In genomic region chr2:130750449-130750848, GRCm38 (mm10) we compare ENCODE assay signal across 10 mouse cellular contexts. TPM values are rescaled to one million over a fixed set of nuclear protein-coding genes. Genes with fewer than 3 reads are reported as not detected.
DNase-seq lines count a peak whose midpoint lies in the region; ATAC-seq and TF ChIP-seq lines count a peak whose summit lies in the region.
"Had no signal": no experiment of that assay in that cellular context is flagged by ENCODE, and none has a peak within 500 bp of the region (broad histone marks: within the 10 kb centered on the region; RNA-seq: fewer than 3 reads in every experiment).

No protein-coding gene starts in this region.

- peak; percentile 15 for DNase-seq in lung, postnatal 36 days
- no peak for DNase-seq in lung, postnatal 0 days (ENCODE audit: low spot score)
- DNase-seq in ZHBTc4 (ENCODE audit: low read depth, low spot score) = peak; percentile 87
- DNase-seq in liver, embryonic 13.5 days = peak; percentile 49
- DNase-seq in heart, adult 11 months = no peak
- DNase-seq in gastrocnemius, adult 2 months = no peak
- DNase-seq: gastrocnemius, postnatal 36 days had no signal

- no peaks in the 10 kb centered on the region for H3K9me3 ChIP-seq in lung, postnatal 0 days (ENCODE audit: low read length)
- H3K9me3 ChIP-seq in liver, embryonic 13.5 days (replicated peaks) = no peaks in the 10 kb centered on the region
- H3K9me3 ChIP-seq in midbrain, embryonic 15.5 days = no peaks in the 10 kb centered on the region
- H3K9me3 ChIP-seq: hindbrain, embryonic 15.5 days; limb, embryonic 10.5 days had no signal

- H3K36me3 ChIP-seq in lung, postnatal 0 days (ENCODE audit: insufficient read depth, low read length) = peaks cover 23% of the 10 kb centered on the region; the same call in 1 of the 2 replicates
- H3K36me3 ChIP-seq in liver, embryonic 13.5 days = peaks cover 25% of the 10 kb centered on the region
- peaks cover 38% of the 10 kb centered on the region for H3K36me3 ChIP-seq in midbrain, embryonic 15.5 days (replicated peaks)

- no peak for TF ChIP-seq CTCF in lung, postnatal 0 days (IDR thresholded peaks at IDR 0.05)
- no peak for TF ChIP-seq CTCF in gastrocnemius, adult 2 months (IDR thresholded peaks at IDR 0.05)

- H3K4me3 ChIP-seq in lung, postnatal 0 days (ENCODE audit: low read depth, low read length) = no peak overlapping the region
- no peak overlapping the region for H3K4me3 ChIP-seq in liver, embryonic 13.5 days (replicated peaks)
- no peak overlapping the region for H3K4me3 ChIP-seq in midbrain, embryonic 15.5 days
- no peak overlapping the region for H3K4me3 ChIP-seq in gastrocnemius, adult 2 months
- H3K4me3 ChIP-seq: hindbrain, embryonic 15.5 days; limb, embryonic 10.5 days had no signal

- H3K4me1 ChIP-seq in lung, postnatal 0 days (ENCODE audit: insufficient read depth, low read depth, low read length) = no peaks in the 10 kb centered on the region
- H3K4me1 ChIP-seq in liver, embryonic 13.5 days (replicated peaks) = 0 out of 2 replicates have a peak, but pooled peaks cover 4% of the 10 kb centered on the region
- H3K4me1 ChIP-seq in midbrain, embryonic 15.5 days = no peaks in the 10 kb centered on the region
- H3K4me1 ChIP-seq: hindbrain, embryonic 15.5 days; limb, embryonic 10.5 days had no signal

- no peak for ATAC-seq in lung, postnatal 0 days
- peak; percentile 71; the same call in 1 of the 2 replicates for ATAC-seq in liver, embryonic 13.5 days (ENCODE audit: low read depth)
- no peak for ATAC-seq in midbrain, embryonic 15.5 days (replicated peaks)

- H3K27ac ChIP-seq in lung, postnatal 0 days (ENCODE audit: low read length) = no peak overlapping the region
- H3K27ac ChIP-seq in liver, embryonic 13.5 days = no peak overlapping the region
- no peak overlapping the region for H3K27ac ChIP-seq in midbrain, embryonic 15.5 days
- H3K27ac ChIP-seq in gastrocnemius, adult 2 months = no peak overlapping the region
- H3K27ac ChIP-seq: hindbrain, embryonic 15.5 days; limb, embryonic 10.5 days had no signal

- intact Hi-C loops in gastrocnemius, adult 2 months (cut with DNase I) = no loop called here

- H3K4me2 ChIP-seq in lung, postnatal 0 days (replicated peaks; ENCODE audit: low read depth, low read length) = no peak overlapping the region
- H3K4me2 ChIP-seq in liver, embryonic 13.5 days = no peak overlapping the region
- no peak overlapping the region for H3K4me2 ChIP-seq in midbrain, embryonic 15.5 days
- H3K4me2 ChIP-seq: hindbrain, embryonic 15.5 days had no signal

- 56% methylated on average over 8 of the region's 8 CpGs for WGBS in lung, postnatal 0 days
- WGBS in liver, embryonic 13.5 days (ENCODE audit: insufficient replicate concordance) = 22% methylated on average over 8 of the region's 8 CpGs
- 55% methylated on average over 8 of the region's 8 CpGs for WGBS in midbrain, embryonic 15.5 days

- no peaks in the 10 kb centered on the region for H3K27me3 ChIP-seq in lung, postnatal 0 days (replicated peaks; ENCODE audit: insufficient read depth, low read length)
- H3K27me3 ChIP-seq in liver, embryonic 13.5 days = no peaks in the 10 kb centered on the region
- H3K27me3 ChIP-seq in midbrain, embryonic 15.5 days (replicated peaks) = no peaks in the 10 kb centered on the region
- H3K27me3 ChIP-seq: hindbrain, embryonic 15.5 days had no signal

- TF ChIP-seq EP300 in lung, postnatal 0 days (IDR thresholded peaks at IDR 0.05) = no peak

- H3K9ac ChIP-seq in lung, postnatal 0 days (replicated peaks; ENCODE audit: low read depth) = no peak overlapping the region
- H3K9ac ChIP-seq in liver, embryonic 13.5 days = no peak overlapping the region
- H3K9ac ChIP-seq in midbrain, embryonic 15.5 days = no peak overlapping the region
- H3K9ac ChIP-seq: hindbrain, embryonic 15.5 days had no signal

RNA-seq across cellular contexts. Expression of gene Slc4a11, which starts 53.1 kb away (rescaled TPM):
- polyA plus RNA-seq in lung, postnatal 0 days (2015; fragmentation: Nextera tagmentation; extraction: Ambion mirVana) = 0.21 and 0.37 TPM in 2 replicates
- polyA plus RNA-seq in liver, embryonic 13.5 days (2015; fragmentation: Nextera tagmentation; extraction: Ambion mirVana) = 0.07 and 0.14 TPM in 2 replicates
- 0.56 and 0.65 TPM in 2 replicates for polyA plus RNA-seq in midbrain, embryonic 15.5 days (2015; fragmentation: Nextera tagmentation; extraction: Ambion mirVana)
- total RNA-seq in gastrocnemius, adult 2 months (2021) = under 1 TPM in 1 of 2 experiments, not detected in 1; 0.45 TPM

Comparison
In these comparisons a context has a peak if more than half of its experiments do, and no peak if none do; other contexts are left out.
1. DNase-seq: peak in lung, postnatal 36 days (single experiment), ZHBTc4 (single experiment) and liver, embryonic 13.5 days (single experiment); none in lung, postnatal 0 days (single experiment), heart, adult 11 months (single experiment) and gastrocnemius, adult 2 months (single experiment).